Mouse (Mus musculus): ENCODE measurements at regions not wholly inside any gene's neighbourhood (a gene's known extent, or its start where the extent isn't known, plus 50 kb on each side); places are given as distances from the start of the nearest gene placed in this dataset.

- intact Hi-C loops (cut with DNase I) = no loop called here
- no peak for DNase-seq (ENCODE audit: low spot score in 2 of 2)
Measured at GRCm38 (mm10) chr11:71625501-71626191, 124.1 kb upstream of the Wscd1 start.

GRCm38 (mm10) chr11:71636111-71636510 is 113.6 kb upstream of the Wscd1 start:
- no peak for DNase-seq (ENCODE audit: low spot score in 2 of 2)
- intact Hi-C loops (cut with DNase I) = no loop called here

GRCm38 (mm10) chr11:71636785-71637184 is 112.9 kb upstream of the Wscd1 start:
- no peak for DNase-seq (ENCODE audit: low spot score in 2 of 2)

GRCm38 (mm10) chr11:71642886-71643285 is 106.8 kb upstream of the Wscd1 start:
- DNase-seq (ENCODE audit: low spot score in 2 of 2) = no peak
- intact Hi-C loops (cut with DNase I) = no loop called here

More at GRCm38 (mm10) chr11:71636785-71637184, 112.9 kb upstream of the Wscd1 start:
- intact Hi-C loops (cut with DNase I) = no loop called here

GRCm38 (mm10) chr11:71651756-71652380 is 97.9 kb upstream of the Wscd1 start:
- peak in 1 of 2 experiments; percentile 80 for DNase-seq (ENCODE audit: low spot score in 2 of 2)
- intact Hi-C loops (cut with DNase I) = loop anchor here (2.0 to 5.0 kb wide), 2 partner anchors 61 to 290 kb away; no protein-coding TSS in a partner anchor

- peak in 1 of 2 experiments; percentile 66 for DNase-seq (ENCODE audit: low spot score in 2 of 2)
- intact Hi-C loops (cut with DNase I) = loop anchor here (2.0 to 5.0 kb wide), 2 partner anchors 62 to 290 kb away; no protein-coding TSS in a partner anchor
Measured at GRCm38 (mm10) chr11:71652381-71652775, 97.3 kb upstream of the Wscd1 start.

GRCm38 (mm10) chr11:71658346-71658745 is 91.4 kb upstream of the Wscd1 start:
- DNase-seq (ENCODE audit: low spot score in 2 of 2) = peak in 1 of 2 experiments; percentile 2
- intact Hi-C loops (cut with DNase I) = no loop called here

GRCm38 (mm10) chr11:71670111-71671050 is 79.3 kb upstream of the Wscd1 start:
- peak in 1 of 2 experiments; percentile 6 for DNase-seq (ENCODE audit: low spot score in 2 of 2)
- intact Hi-C loops (cut with DNase I) = loop anchor here (5.0 to 10.0 kb wide), 2 partner anchors 77 to 326 kb away; partner anchors contain the start of gene Wscd1

- DNase-seq (ENCODE audit: low spot score in 2 of 2) = peak in 1 of 2 experiments; percentile 25
- intact Hi-C loops (cut with DNase I) = loop anchor here (5.0 to 10.0 kb wide), 2 partner anchors 75 to 328 kb away; partner anchors contain the start of gene Wscd1
Measured at GRCm38 (mm10) chr11:71672171-71673050, 77.3 kb upstream of the Wscd1 start.

- peak; percentile 69 to 78 for DNase-seq (ENCODE audit: low spot score in 2 of 2)
- intact Hi-C loops (cut with DNase I) = loop anchor here (2.0 to 10.0 kb wide), 4 partner anchors 73 to 348 kb away; partner anchors contain the start of gene Wscd1
Measured at GRCm38 (mm10) chr11:71674319-71674718, 75.4 kb upstream of the Wscd1 start.

- DNase-seq (ENCODE audit: low spot score in 2 of 2) = no peak
- intact Hi-C loops (cut with DNase I) = loop anchor here (2.0 to 10.0 kb wide), 3 partner anchors 173 to 347 kb away; no protein-coding TSS in a partner anchor
Measured at GRCm38 (mm10) chr11:71675714-71676313, 73.9 kb upstream of the Wscd1 start.

GRCm38 (mm10) chr11:71697017-71697416 is 52.7 kb upstream of the Wscd1 start:
- intact Hi-C loops (cut with DNase I) = no loop called here

GRCm38 (mm10) chr11:71698836-71699235 is 50.9 kb upstream of the Wscd1 start:
- no peak for DNase-seq (ENCODE audit: low spot score in 2 of 2)
- intact Hi-C loops (cut with DNase I) = no loop called here

More at GRCm38 (mm10) chr11:71697017-71697416, 52.7 kb upstream of the Wscd1 start:
- DNase-seq (ENCODE audit: low spot score in 2 of 2) = no peak
